Mouse (Mus musculus) midbrain, embryonic 13.5 days (tissue): ENCODE results near the gene Atp1a2. TPM values are rescaled to one million over a fixed set of nuclear protein-coding genes. Genes with fewer than 3 reads are reported as not detected.
A peak's percentile ranks its signal among the peaks of the same experiment; 100 is the strongest.
"Not testable (repeated sequence)": the region's sequence is repeated elsewhere in the genome, so short reads cannot be mapped to it uniquely, and the experiment has no call there.

Source experiments
- ATAC-seq: fragments of 200-750 bp; cut with Nextera tagmentation; 2 replicates; pipeline ENCODE4 v1.8.0; 2017; ENCODE audit warnings: mild to moderate bottlenecking, moderate TSS enrichment, moderate library complexity
- H3K27ac ChIP-seq: fragments of 300-500 bp; sonication (generic); 2 replicates; pipeline ENCODE4 v1.5.1; 2015; ENCODE audit warnings: inconsistent platforms, mild to moderate bottlenecking, moderate library complexity
- H3K27me3 ChIP-seq: fragments of 300-500 bp; sonication (generic); 2 replicates; pipeline ENCODE4 v1.6.1; 2015; ENCODE audit warnings: mild to moderate bottlenecking, inconsistent platforms
- H3K36me3 ChIP-seq: fragments of 300-500 bp; sonication (generic); 2 replicates; pipeline ENCODE4 v1.6.1; 2015; ENCODE audit warnings: mild to moderate bottlenecking, inconsistent platforms
- H3K4me1 ChIP-seq: fragments of 300-500 bp; sonication (generic); replicated peaks from 2 replicates; pipeline ENCODE4 v1.6.1; 2015; ENCODE audit warnings: inconsistent platforms
- H3K4me2 ChIP-seq: fragments of 300-500 bp; sonication (generic); replicated peaks from 2 replicates; pipeline ENCODE4 v1.6.1; 2015; ENCODE audit warnings: moderate library complexity, mild to moderate bottlenecking, inconsistent platforms
- H3K4me3 ChIP-seq: fragments of 300-500 bp; sonication (generic); replicated peaks from 2 replicates; pipeline ENCODE4 v1.5.1; 2015; ENCODE audit warnings: mild to moderate bottlenecking, inconsistent platforms
- H3K9ac ChIP-seq: fragments of 300-500 bp; sonication (generic); replicated peaks from 2 replicates; pipeline ENCODE4 v1.6.1; 2015; ENCODE audit warnings: mild to moderate bottlenecking, inconsistent platforms
- H3K9me3 ChIP-seq: fragments of 300-500 bp; sonication (generic); 2 replicates; pipeline ENCODE4 v1.6.1; 2016; ENCODE audit warnings: mild to moderate bottlenecking, inconsistent platforms
- WGBS: fragments of 180-500 bp; shearing (Covaris S2); methylation state at CpG from one replicate; pipeline ENCODE4 v1.1.7; 2015; 5-methylcytosine and 5-hydroxymethylcytosine counted together
- polyA plus RNA-seq: library from polyadenylated mRNA; unstranded; fragments of >200 nt; fragmentation: Nextera tagmentation; extraction: Ambion mirVana; gene quantifications from 2 replicates; pipeline ENCODE4 v1.2.1, GENCODE M21; 2015

Gene Atp1a2
- polyA plus RNA-seq, 1 experiment from 2014 or later, result 25.3 TPM

- 55% methylated on average over 2 of the region's 2 CpGs for WGBS
- no peaks in the 10 kb centered on the region for H3K36me3 ChIP-seq
- H3K9ac ChIP-seq, result no peak overlapping the region
- H3K27ac ChIP-seq, result no peak overlapping the region
- H3K4me2 ChIP-seq, result no peak overlapping the region
- H3K9me3 ChIP-seq, result no peaks in the 10 kb centered on the region
- peaks cover 19% of the 10 kb centered on the region for H3K27me3 ChIP-seq
- H3K4me3 ChIP-seq, result no peak overlapping the region
- peak; percentile 50; the same call in 1 of the 2 replicates for ATAC-seq
- H3K4me1 ChIP-seq, result peaks cover 3% of the 10 kb centered on the region; the same call in 1 of the 2 replicates
Measured at GRCm38 (mm10) chr1:172247679-172248078, 50.2 kb downstream of the Atp1a2 start.

GRCm38 (mm10) chr1:172247216-172247615 is 50.6 kb downstream of the Atp1a2 start:
- 68% methylated on average over 4 of the region's 4 CpGs for WGBS
- ATAC-seq, result no peak
- H3K4me3 ChIP-seq, result no peak overlapping the region
- H3K27ac ChIP-seq, result no peak overlapping the region
- no peaks in the 10 kb centered on the region for H3K9me3 ChIP-seq
- H3K4me1 ChIP-seq, result peaks cover 3% of the 10 kb centered on the region; the same call in 1 of the 2 replicates
- no peaks in the 10 kb centered on the region for H3K36me3 ChIP-seq
- no peak overlapping the region for H3K4me2 ChIP-seq
- peaks cover 19% of the 10 kb centered on the region for H3K27me3 ChIP-seq
- H3K9ac ChIP-seq, result no peak overlapping the region

- H3K9me3 ChIP-seq, H3K9ac ChIP-seq, H3K27ac ChIP-seq, ATAC-seq, H3K36me3 ChIP-seq, H3K4me2 ChIP-seq, H3K4me3 ChIP-seq: not testable (repeated sequence)
- Histone ChIP-seq H3K4me1 (peaks cover 11% of the 10 kb centered on the region), H3K27me3 (peaks cover 19% of the 10 kb centered on the region)
- WGBS, result 48% methylated on average over 23 of the region's 23 CpGs
Measured at GRCm38 (mm10) chr1:172244645-172245044, 53.2 kb downstream of the Atp1a2 start.

- Histone ChIP-seq H3K9me3 (no peaks in the 10 kb centered on the region), H3K27me3 (peaks cover 19% of the 10 kb centered on the region), H3K4me1 (peaks cover 11% of the 10 kb centered on the region), H3K9ac (no peak overlapping the region), H3K27ac (no peak overlapping the region), H3K36me3 (no peaks in the 10 kb centered on the region), H3K4me2 (no peak overlapping the region), H3K4me3 (no peak overlapping the region)
- no peak for ATAC-seq
- WGBS, result 32% methylated on average over 16 of the region's 16 CpGs
Measured at GRCm38 (mm10) chr1:172243547-172244205, 54.2 kb downstream of the Atp1a2 start.

GRCm38 (mm10) chr1:172242401-172242800 is 55.5 kb downstream of the Atp1a2 start:
- Histone ChIP-seq H3K27me3 (peaks cover 19% of the 10 kb centered on the region), H3K27ac (no peak overlapping the region), H3K36me3 (no peaks in the 10 kb centered on the region), H3K9me3 (no peaks in the 10 kb centered on the region), H3K4me2 (no peak overlapping the region), H3K4me1 (peaks cover 11% of the 10 kb centered on the region), H3K4me3 (no peak overlapping the region), H3K9ac (no peak overlapping the region)
- peak; percentile 80 for ATAC-seq
- WGBS, result 17% methylated on average over 2 of the region's 2 CpGs

GRCm38 (mm10) chr1:172240945-172241708 is 56.7 kb downstream of the Atp1a2 start:
- 24% methylated on average over 6 of the region's 6 CpGs for WGBS
- no peak overlapping the region for H3K4me2 ChIP-seq
- peaks cover 19% of the 10 kb centered on the region for H3K27me3 ChIP-seq
- no peak overlapping the region for H3K9ac ChIP-seq
- H3K4me1 ChIP-seq, result peaks cover 11% of the 10 kb centered on the region
- no peaks in the 10 kb centered on the region for H3K9me3 ChIP-seq
- ATAC-seq, result no peak
- no peak overlapping the region for H3K4me3 ChIP-seq
- H3K36me3 ChIP-seq, result no peaks in the 10 kb centered on the region
- H3K27ac ChIP-seq, result no peak overlapping the region

- Histone ChIP-seq H3K9me3 (no peaks in the 10 kb centered on the region), H3K36me3 (no peaks in the 10 kb centered on the region), H3K4me3 (no peak overlapping the region), H3K27ac (no peak overlapping the region), H3K4me2 (no peak overlapping the region), H3K27me3 (no peaks in the 10 kb centered on the region), H3K4me1 (no peaks in the 10 kb centered on the region), H3K9ac (no peak overlapping the region)
- ATAC-seq, result no peak
- WGBS, result 87% methylated on average over 1 of the region's 1 CpGs
Measured at GRCm38 (mm10) chr1:172229215-172229614, 68.6 kb downstream of the Atp1a2 start.

- no peak for ATAC-seq
- Histone ChIP-seq H3K4me3 (no peak overlapping the region), H3K27ac (no peak overlapping the region), H3K36me3 (no peaks in the 10 kb centered on the region), H3K27me3 (no peaks in the 10 kb centered on the region), H3K4me1 (no peaks in the 10 kb centered on the region), H3K9me3 (no peaks in the 10 kb centered on the region), H3K4me2 (no peak overlapping the region), H3K9ac (no peak overlapping the region)
- WGBS, result 85% methylated on average over 2 of the region's 2 CpGs
Measured at GRCm38 (mm10) chr1:172228209-172228608, 69.7 kb downstream of the Atp1a2 start.

Other genes with a start within 250 kb of the Atp1a2 start
- 7.7 and 8.9 TPM in 2 replicates for gene Nhlh1, start 240.5 kb downstream of the Atp1a2 start, polyA plus RNA-seq
- gene Copa, start 215.5 kb downstream of the Atp1a2 start, polyA plus RNA-seq, result 190 and 202 TPM in 2 replicates
- gene Ncstn, start 215.3 kb downstream of the Atp1a2 start, polyA plus RNA-seq, result 126 and 129 TPM in 2 replicates
- 171 and 172 TPM in 2 replicates for gene Pex19, start 171.3 kb downstream of the Atp1a2 start, polyA plus RNA-seq
- gene Dcaf8, start 150.0 kb downstream of the Atp1a2 start, polyA plus RNA-seq, result 106 and 109 TPM in 2 replicates
- gene Pea15a, start 91.3 kb downstream of the Atp1a2 start, polyA plus RNA-seq, result 398 and 406 TPM in 2 replicates
- 1.3 and 1.8 TPM in 2 replicates for gene Casq1, start 78.2 kb downstream of the Atp1a2 start, polyA plus RNA-seq
- gene Atp1a4, start 39.6 kb downstream of the Atp1a2 start, polyA plus RNA-seq, result not detected in 2 replicates
- gene Igsf8, start 36.4 kb downstream of the Atp1a2 start, polyA plus RNA-seq, result 90.3 and 112 TPM in 2 replicates
- gene Kcnj9, start 31.3 kb upstream of the Atp1a2 start, polyA plus RNA-seq, result 3.6 and 3.9 TPM in 2 replicates
- 0.98 TPM in 2 replicates for gene Kcnj10, start 43.1 kb upstream of the Atp1a2 start, polyA plus RNA-seq
- 4.9 and 5.7 TPM in 2 replicates for gene Pigm, start 78.5 kb upstream of the Atp1a2 start, polyA plus RNA-seq
- gene Slamf9, start 177.3 kb upstream of the Atp1a2 start, polyA plus RNA-seq, result 0.31 TPM in 1 of 2 replicates, not detected in the other
- 89.0 and 94.9 TPM in 2 replicates for gene Igsf9, start 183.7 kb upstream of the Atp1a2 start, polyA plus RNA-seq
- gene Tagln2, start 202.0 kb upstream of the Atp1a2 start, polyA plus RNA-seq, result 44.0 and 49.9 TPM in 2 replicates
- gene Cfap45, start 222.7 kb upstream of the Atp1a2 start, polyA plus RNA-seq, result 1.9 and 2.0 TPM in 2 replicates